Mouse (Mus musculus) testis, adult 2 months (tissue): ENCODE measurements around the gene Gpx4.

Source experiments
- CTCF ChIP-seq: fragments of 200-500 bp; IDR thresholded peaks from 2 replicates; pipeline ENCODE4 v1.5.1; 2012; ENCODE audit warnings: low read depth, mild to moderate bottlenecking, inconsistent platforms, low read length, moderate library complexity; ENCODE audit not compliant: control insufficient read depth, insufficient read depth, insufficient replicate concordance
- POLR2A ChIP-seq: fragments of 200-500 bp; IDR thresholded peaks from 2 replicates; pipeline ENCODE4 v1.6.1; 2012; ENCODE audit warnings: low read depth, mild to moderate bottlenecking, inconsistent platforms, low read length, moderate library complexity; ENCODE audit not compliant: control insufficient read depth

DNA sequence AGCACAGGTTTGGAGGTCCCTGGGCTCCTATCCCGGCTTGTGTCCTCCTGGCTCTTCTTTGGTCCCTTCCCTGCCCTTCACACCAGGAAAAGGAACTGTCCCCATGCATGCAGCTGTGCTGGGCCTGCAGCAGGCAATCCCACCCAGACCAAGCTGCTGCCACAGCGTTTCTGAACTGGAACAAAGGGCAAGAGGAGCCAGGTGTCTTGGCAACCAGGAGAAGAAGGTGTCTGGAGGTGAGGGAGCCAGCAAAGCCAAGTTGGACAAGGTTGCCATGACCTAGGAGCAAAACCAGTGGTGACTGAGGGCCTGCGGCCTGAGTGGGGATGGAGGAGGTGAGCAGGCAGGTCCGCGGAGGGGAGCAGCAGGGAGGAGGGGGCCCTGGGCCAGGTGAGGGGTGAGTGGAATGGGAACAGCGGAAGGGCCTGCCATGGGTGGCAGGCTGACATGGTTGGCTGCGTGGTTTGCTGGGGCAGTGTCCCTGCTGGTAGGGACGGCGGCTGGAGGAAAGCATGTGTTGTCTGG lies at the start of gene Gpx4:
- no peak for TF ChIP-seq POLR2A
- TF ChIP-seq CTCF, result no peak
